Mouse (Mus musculus) forebrain, embryonic 16.5 days (tissue): ENCODE measurements around the gene Gm17657. TPM values are rescaled to one million over a fixed set of nuclear protein-coding genes. Genes with fewer than 3 reads are reported as not detected.

Experiments
- ATAC-seq: fragments of 200-750 bp; cut with Nextera tagmentation; 2 replicates; pipeline ENCODE4 v1.8.0; 2017; ENCODE audit warnings: mild to moderate bottlenecking, moderate library complexity
- H3K27ac ChIP-seq: fragments of 300-500 bp; sonication (generic); 2 replicates; pipeline ENCODE4 v1.5.1; 2014; ENCODE audit warnings: low read length, control low read depth
- H3K27me3 ChIP-seq: fragments of 300-500 bp; sonication (generic); replicated peaks from 2 replicates; pipeline ENCODE4 v1.6.1; 2014; ENCODE audit warnings: low read length; ENCODE audit not compliant: control insufficient read depth, insufficient read depth
- H3K36me3 ChIP-seq: fragments of 300-500 bp; sonication (generic); 2 replicates; pipeline ENCODE4 v1.6.1; 2014; ENCODE audit not compliant: control insufficient read depth, insufficient read depth
- H3K4me1 ChIP-seq: fragments of 300-500 bp; sonication (generic); replicated peaks from 2 replicates; pipeline ENCODE4 v1.6.1; 2014; ENCODE audit warnings: low read length; ENCODE audit not compliant: control insufficient read depth, insufficient read depth
- H3K4me2 ChIP-seq: fragments of 300-500 bp; sonication (generic); 2 replicates; pipeline ENCODE4 v1.6.1; 2014; ENCODE audit warnings: mild to moderate bottlenecking, low read length, control low read depth
- H3K4me3 ChIP-seq: fragments of 300-500 bp; sonication (generic); replicated peaks from 2 replicates; pipeline ENCODE4 v1.5.1; 2014; ENCODE audit warnings: mild to moderate bottlenecking, low read length, control low read depth
- H3K9ac ChIP-seq: fragments of 300-500 bp; sonication (generic); replicated peaks from 2 replicates; pipeline ENCODE4 v1.6.1; 2014; ENCODE audit warnings: low read depth, low read length, control low read depth
- H3K9me3 ChIP-seq: fragments of 300-500 bp; sonication (generic); 2 replicates; pipeline ENCODE4 v1.6.1; 2016; ENCODE audit warnings: low read length; ENCODE audit not compliant: control insufficient read depth
- WGBS: fragments of 180-500 bp; shearing (Covaris S2); extraction: QIAGEN DNeasy Blood & Tissue Kit; methylation state at CpG from one replicate; pipeline ENCODE4 v1.1.7; 2014; 5-methylcytosine and 5-hydroxymethylcytosine counted together
- polyA plus RNA-seq: library from polyadenylated mRNA; unstranded; fragments of >200 nt; fragmentation: Nextera tagmentation; extraction: Ambion mirVana; gene quantifications from 2 replicates; pipeline ENCODE4 v1.2.1, GENCODE M21; 2015

The Gm17657 gene
- polyA plus RNA-seq, 1 experiment from 2014 or later, result not detected

GRCm38 (mm10) chr17:29484431-29484830 is 65.0 kb downstream of the Gm17657 start:
- H3K9me3 ChIP-seq, result no peaks in the 10 kb centered on the region
- no peaks in the 10 kb centered on the region for H3K27me3 ChIP-seq
- no peak overlapping the region for H3K4me3 ChIP-seq
- ATAC-seq, result no peak
- WGBS, result 92% methylated on average over 2 of the region's 2 CpGs
- H3K36me3 ChIP-seq, result no peaks in the 10 kb centered on the region
- H3K4me1 ChIP-seq, result peaks cover 8% of the 10 kb centered on the region
- H3K9ac ChIP-seq, result no peak overlapping the region
- no peak overlapping the region for H3K27ac ChIP-seq
- H3K4me2 ChIP-seq, result no peak overlapping the region

GRCm38 (mm10) chr17:29483282-29483681 is 66.2 kb downstream of the Gm17657 start:
- H3K9me3 ChIP-seq, result no peaks in the 10 kb centered on the region
- no peak for ATAC-seq
- no peak overlapping the region for H3K4me2 ChIP-seq
- H3K27ac ChIP-seq, result no peak overlapping the region
- WGBS, result 97% methylated on average over 2 of the region's 2 CpGs
- H3K4me3 ChIP-seq, result no peak overlapping the region
- H3K36me3 ChIP-seq, result no peaks in the 10 kb centered on the region
- no peaks in the 10 kb centered on the region for H3K27me3 ChIP-seq
- no peak overlapping the region for H3K9ac ChIP-seq
- no peaks in the 10 kb centered on the region for H3K4me1 ChIP-seq

GRCm38 (mm10) chr17:29482632-29483031 is 66.8 kb downstream of the Gm17657 start:
- WGBS, result 93% methylated on average over 7 of the region's 7 CpGs
- ATAC-seq, result no peak

GRCm38 (mm10) chr17:29480256-29480655 is 69.2 kb downstream of the Gm17657 start:
- WGBS, result 76% methylated on average over 2 of the region's 2 CpGs
- no peaks in the 10 kb centered on the region for H3K4me1 ChIP-seq
- no peaks in the 10 kb centered on the region for H3K36me3 ChIP-seq
- H3K27me3 ChIP-seq, result no peaks in the 10 kb centered on the region
- no peak overlapping the region for H3K4me2 ChIP-seq
- H3K4me3 ChIP-seq, result no peak overlapping the region
- H3K9ac ChIP-seq, result no peak overlapping the region
- no peaks in the 10 kb centered on the region for H3K9me3 ChIP-seq
- H3K27ac ChIP-seq, result no peak overlapping the region
- no peak for ATAC-seq

More at GRCm38 (mm10) chr17:29482632-29483031, 66.8 kb downstream of the Gm17657 start:
- no peak overlapping the region for H3K27ac ChIP-seq
- no peak overlapping the region for H3K4me2 ChIP-seq
- H3K9me3 ChIP-seq, result no peaks in the 10 kb centered on the region
- no peak overlapping the region for H3K4me3 ChIP-seq
- H3K27me3 ChIP-seq, result no peaks in the 10 kb centered on the region
- H3K9ac ChIP-seq, result no peak overlapping the region
- H3K36me3 ChIP-seq, result no peaks in the 10 kb centered on the region
- no peaks in the 10 kb centered on the region for H3K4me1 ChIP-seq

GRCm38 (mm10) chr17:29478271-29478670 is 71.2 kb downstream of the Gm17657 start:
- Histone ChIP-seq H3K27ac (no peak overlapping the region), H3K4me2 (no peak overlapping the region), H3K4me1 (no peaks in the 10 kb centered on the region), H3K27me3 (no peaks in the 10 kb centered on the region), H3K4me3 (no peak overlapping the region), H3K9me3 (no peaks in the 10 kb centered on the region), H3K36me3 (no peaks in the 10 kb centered on the region), H3K9ac (no peak overlapping the region)
- 91% methylated on average over 4 of the region's 4 CpGs for WGBS
- no peak for ATAC-seq

- no peak overlapping the region for H3K4me3 ChIP-seq
- WGBS, result 87% methylated on average over 10 of the region's 10 CpGs
- H3K27me3 ChIP-seq, result no peaks in the 10 kb centered on the region
- no peaks in the 10 kb centered on the region for H3K36me3 ChIP-seq
- H3K9ac ChIP-seq, result no peak overlapping the region
- no peaks in the 10 kb centered on the region for H3K9me3 ChIP-seq
- H3K4me2 ChIP-seq, result no peak overlapping the region
- ATAC-seq, result no peak
- H3K27ac ChIP-seq, result no peak overlapping the region
- H3K4me1 ChIP-seq, result no peaks in the 10 kb centered on the region
Measured at GRCm38 (mm10) chr17:29477357-29477756, 72.1 kb downstream of the Gm17657 start.

- no peaks in the 10 kb centered on the region for H3K9me3 ChIP-seq
- H3K27ac ChIP-seq, result no peak overlapping the region
- H3K4me2 ChIP-seq, result no peak overlapping the region
- WGBS, result 77% methylated on average over 4 of the region's 4 CpGs
- ATAC-seq, result no peak
- no peak overlapping the region for H3K9ac ChIP-seq
- H3K27me3 ChIP-seq, result no peaks in the 10 kb centered on the region
- H3K36me3 ChIP-seq, result no peaks in the 10 kb centered on the region
- no peak overlapping the region for H3K4me3 ChIP-seq
- H3K4me1 ChIP-seq, result no peaks in the 10 kb centered on the region
Measured at GRCm38 (mm10) chr17:29476461-29476860, 73.0 kb downstream of the Gm17657 start.

GRCm38 (mm10) chr17:29475142-29475541 is 74.3 kb downstream of the Gm17657 start:
- Histone ChIP-seq H3K27me3 (no peaks in the 10 kb centered on the region), H3K4me3 (no peak overlapping the region), H3K36me3 (no peaks in the 10 kb centered on the region), H3K9me3 (no peaks in the 10 kb centered on the region), H3K27ac (no peak overlapping the region), H3K4me2 (no peak overlapping the region), H3K9ac (no peak overlapping the region), H3K4me1 (no peaks in the 10 kb centered on the region)
- ATAC-seq, result no peak
- 87% methylated on average over 3 of the region's 3 CpGs for WGBS

- H3K4me1 ChIP-seq, result no peaks in the 10 kb centered on the region
- no peaks in the 10 kb centered on the region for H3K36me3 ChIP-seq
- no peaks in the 10 kb centered on the region for H3K9me3 ChIP-seq
- H3K4me2 ChIP-seq, result no peak overlapping the region
- no peaks in the 10 kb centered on the region for H3K27me3 ChIP-seq
- H3K9ac ChIP-seq, result no peak overlapping the region
- ATAC-seq, result no peak
- WGBS, result 85% methylated on average over 2 of the region's 2 CpGs
- H3K27ac ChIP-seq, result no peak overlapping the region
- H3K4me3 ChIP-seq, result no peak overlapping the region
Measured at GRCm38 (mm10) chr17:29474036-29474435, 75.4 kb downstream of the Gm17657 start.

GRCm38 (mm10) chr17:29473466-29473865 is 76.0 kb downstream of the Gm17657 start:
- Histone ChIP-seq H3K27ac (no peak overlapping the region), H3K4me3 (no peak overlapping the region), H3K9ac (no peak overlapping the region), H3K4me2 (no peak overlapping the region), H3K36me3 (no peaks in the 10 kb centered on the region), H3K27me3 (no peaks in the 10 kb centered on the region), H3K4me1 (no peaks in the 10 kb centered on the region), H3K9me3 (no peaks in the 10 kb centered on the region)
- no peak for ATAC-seq
- 95% methylated on average over 10 of the region's 10 CpGs for WGBS
